9 mouse cellular contexts compared by ENCODE assay signal in genomic region chr19:35832992-35833391, GRCm38 (mm10).
DNase-seq lines count a peak whose midpoint lies in the region; ATAC-seq lines count a peak whose summit lies in the region.
"Had no signal": no experiment of that assay in that cellular context is flagged by ENCODE, and none has a peak within 500 bp of the region (broad histone marks: within the 10 kb centered on the region; RNA-seq: fewer than 3 reads in every experiment).

No protein-coding gene starts in this region.

- peak; percentile 40; the same call in 1 of the 2 replicates for ATAC-seq in hindbrain, embryonic 14.5 days (ENCODE audit: low FRiP score)
- no peak for ATAC-seq in hindbrain, embryonic 16.5 days
- ATAC-seq in embryonic facial prominence, embryonic 14.5 days (ENCODE audit: low read depth): no peak
- no peak for ATAC-seq in liver, embryonic 11.5 days (replicated peaks; ENCODE audit: low FRiP score)

- H3K36me3 ChIP-seq in hindbrain, embryonic 14.5 days (replicated peaks; ENCODE audit: control insufficient read depth, insufficient read depth): no peaks in the 10 kb centered on the region
- no peaks in the 10 kb centered on the region for H3K36me3 ChIP-seq in hindbrain, embryonic 16.5 days (ENCODE audit: control insufficient read depth, insufficient read depth, low read length)
- no peaks in the 10 kb centered on the region for H3K36me3 ChIP-seq in embryonic facial prominence, embryonic 14.5 days (ENCODE audit: control insufficient read depth, insufficient read depth, low read length)
- no peaks in the 10 kb centered on the region for H3K36me3 ChIP-seq in liver, embryonic 11.5 days (ENCODE audit: control insufficient read depth, insufficient read depth, low read length)
- H3K36me3 ChIP-seq: heart, embryonic 15.5 days had no signal

- no peaks in the 10 kb centered on the region for H3K27me3 ChIP-seq in hindbrain, embryonic 14.5 days (ENCODE audit: control insufficient read depth, insufficient read depth, low read length)
- no peaks in the 10 kb centered on the region for H3K27me3 ChIP-seq in hindbrain, embryonic 16.5 days (replicated peaks; ENCODE audit: control insufficient read depth, insufficient read depth, low read length)
- no peaks in the 10 kb centered on the region for H3K27me3 ChIP-seq in embryonic facial prominence, embryonic 14.5 days (replicated peaks; ENCODE audit: control insufficient read depth, insufficient read depth, low read length)
- no peaks in the 10 kb centered on the region for H3K27me3 ChIP-seq in liver, embryonic 11.5 days (replicated peaks; ENCODE audit: control insufficient read depth, insufficient read depth, low read length)
- H3K27me3 ChIP-seq: heart, embryonic 15.5 days had no signal

- H3K4me2 ChIP-seq in hindbrain, embryonic 14.5 days (replicated peaks): no peak overlapping the region
- H3K4me2 ChIP-seq in hindbrain, embryonic 16.5 days (ENCODE audit: low read length): no peak overlapping the region
- H3K4me2 ChIP-seq in embryonic facial prominence, embryonic 14.5 days (ENCODE audit: low read depth, low read length): no peak overlapping the region
- no peak overlapping the region for H3K4me2 ChIP-seq in liver, embryonic 11.5 days
- H3K4me2 ChIP-seq: heart, embryonic 15.5 days had no signal

- H3K4me1 ChIP-seq in hindbrain, embryonic 14.5 days (replicated peaks; ENCODE audit: control insufficient read depth, insufficient read depth, low read length): no peaks in the 10 kb centered on the region
- H3K4me1 ChIP-seq in hindbrain, embryonic 16.5 days (ENCODE audit: control insufficient read depth, insufficient read depth, low read depth, low read length): no peaks in the 10 kb centered on the region
- H3K4me1 ChIP-seq in embryonic facial prominence, embryonic 14.5 days (ENCODE audit: control insufficient read depth, insufficient read depth, low read length): no peaks in the 10 kb centered on the region
- no peaks in the 10 kb centered on the region for H3K4me1 ChIP-seq in liver, embryonic 11.5 days (replicated peaks; ENCODE audit: control insufficient read depth, insufficient read depth, low read length)
- H3K4me1 ChIP-seq: heart, embryonic 15.5 days had no signal

- H3K27ac ChIP-seq in hindbrain, embryonic 14.5 days: no peak overlapping the region
- H3K27ac ChIP-seq in hindbrain, embryonic 16.5 days (ENCODE audit: low read depth, low read length): no peak overlapping the region
- no peak overlapping the region for H3K27ac ChIP-seq in embryonic facial prominence, embryonic 14.5 days (replicated peaks; ENCODE audit: low read depth, low read length)
- no peak overlapping the region for H3K27ac ChIP-seq in liver, embryonic 11.5 days (ENCODE audit: low read depth, low read length)
- H3K27ac ChIP-seq: heart, embryonic 15.5 days had no signal

- no peak overlapping the region for H3K9ac ChIP-seq in hindbrain, embryonic 14.5 days
- H3K9ac ChIP-seq in hindbrain, embryonic 16.5 days (ENCODE audit: low read depth, low read length): no peak overlapping the region
- H3K9ac ChIP-seq in embryonic facial prominence, embryonic 14.5 days (ENCODE audit: low read depth, low read length): no peak overlapping the region
- H3K9ac ChIP-seq in liver, embryonic 11.5 days (ENCODE audit: low read depth, low read length): no peak overlapping the region
- H3K9ac ChIP-seq: heart, embryonic 15.5 days had no signal

- DNase-seq in hindbrain, embryonic 14.5 days (ENCODE audit: low spot score): peak; percentile 26
- peak; percentile 17 for DNase-seq in Muller cell, postnatal 12 days (ENCODE audit: inconsistent ontology term)
- peak; percentile 43 for DNase-seq in embryonic facial prominence, embryonic 14.5 days (ENCODE audit: low spot score)
- DNase-seq in liver, embryonic 11.5 days (ENCODE audit: low spot score): peak; percentile 34
- DNase-seq in left cerebral cortex, adult 11 months (ENCODE audit: low spot score): no peak
- no peak for DNase-seq in urinary bladder, postnatal 10 days (ENCODE audit: low spot score)
- no peak for DNase-seq in left cerebral cortex, adult 9 months (ENCODE audit: low spot score in 2 of 2)

- no peak overlapping the region for H3K4me3 ChIP-seq in hindbrain, embryonic 14.5 days (replicated peaks; ENCODE audit: low read length)
- H3K4me3 ChIP-seq in hindbrain, embryonic 16.5 days (ENCODE audit: low read length): no peak overlapping the region
- no peak overlapping the region for H3K4me3 ChIP-seq in embryonic facial prominence, embryonic 14.5 days (ENCODE audit: low read depth, low read length)
- no peak overlapping the region for H3K4me3 ChIP-seq in liver, embryonic 11.5 days (ENCODE audit: low read depth, low read length)
- H3K4me3 ChIP-seq: heart, embryonic 15.5 days had no signal

- WGBS in hindbrain, embryonic 14.5 days: 18% methylated on average over 4 of the region's 4 CpGs
- 20% methylated on average over 4 of the region's 4 CpGs for WGBS in hindbrain, embryonic 16.5 days
- WGBS in embryonic facial prominence, embryonic 14.5 days: 13% methylated on average over 4 of the region's 4 CpGs
- WGBS in liver, embryonic 11.5 days: 9% methylated on average over 4 of the region's 4 CpGs

- no peaks in the 10 kb centered on the region for H3K9me3 ChIP-seq in hindbrain, embryonic 14.5 days (ENCODE audit: control insufficient read depth, low read length)
- H3K9me3 ChIP-seq in hindbrain, embryonic 16.5 days (ENCODE audit: control insufficient read depth, low read length): no peaks in the 10 kb centered on the region
- H3K9me3 ChIP-seq in embryonic facial prominence, embryonic 14.5 days (ENCODE audit: control insufficient read depth, low read length): no peaks in the 10 kb centered on the region
- no peaks in the 10 kb centered on the region for H3K9me3 ChIP-seq in liver, embryonic 11.5 days (ENCODE audit: control insufficient read depth, low read length)
- H3K9me3 ChIP-seq: heart, embryonic 15.5 days had no signal

Comparison
In these comparisons a context has a peak if more than half of its experiments do, and no peak if none do; other contexts are left out.
1. DNase-seq: peak in hindbrain, embryonic 14.5 days (single experiment), Muller cell, postnatal 12 days (single experiment), embryonic facial prominence, embryonic 14.5 days (single experiment) and liver, embryonic 11.5 days (single experiment); none in left cerebral cortex, adult 11 months (single experiment), urinary bladder, postnatal 10 days (single experiment) and left cerebral cortex, adult 9 months (0 of 2).